Mouse (Mus musculus) ES-E14 (cell line): ENCODE results near the gene Sh3pxd2a.

Source experiments
- CHD2 ChIP-seq: IDR thresholded peaks from 2 replicates; pipeline ENCODE4 v1.6.1; 2014; ENCODE audit warnings: mild to moderate bottlenecking, low read depth, low read length, inconsistent platforms
- HCFC1 ChIP-seq: IDR thresholded peaks from 2 replicates; pipeline ENCODE4 v1.6.1; 2012; ENCODE audit warnings: low read length, inconsistent platforms, borderline replicate concordance; ENCODE audit not compliant: insufficient read depth
- MAFK ChIP-seq: IDR thresholded peaks from 2 replicates; pipeline ENCODE4 v1.6.1; 2014; ENCODE audit warnings: mild to moderate bottlenecking, low read depth, low read length, inconsistent platforms; ENCODE audit not compliant: insufficient read depth
- ZC3H11A ChIP-seq: IDR thresholded peaks from 2 replicates; pipeline ENCODE4 v1.6.1; 2012; ENCODE audit warnings: low read depth, mild to moderate bottlenecking, inconsistent platforms, low read length, borderline replicate concordance
- ZNF384 ChIP-seq: IDR thresholded peaks from 2 replicates; pipeline ENCODE4 v1.6.1; 2012; ENCODE audit warnings: low read depth, low read length, inconsistent platforms

DNA sequence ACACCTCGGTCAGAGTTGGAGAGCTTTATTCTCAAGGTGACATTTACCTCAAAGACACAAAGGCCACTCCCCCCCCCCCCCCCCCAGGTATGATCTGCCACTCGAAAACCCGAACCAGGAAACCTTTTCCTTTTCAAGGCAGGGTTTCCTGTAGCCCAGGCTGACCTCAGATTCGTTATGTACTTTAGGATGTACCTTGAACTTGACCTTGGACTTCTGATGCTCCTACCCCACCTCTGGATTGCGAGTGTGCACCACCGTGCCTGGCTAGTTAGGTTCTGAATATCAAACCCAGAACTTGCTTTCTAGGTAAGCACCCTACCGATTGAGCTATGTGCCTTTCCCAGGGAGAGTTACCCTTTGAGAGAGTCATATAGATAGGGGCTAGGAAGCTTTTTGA is 215.9 kb downstream of the Sh3pxd2a start:
- TF ChIP-seq CHD2 (no peak), HCFC1 (no peak), ZC3H11A (no peak), ZNF384 (no peak), MAFK (no peak)
